Mouse (Mus musculus) adrenal gland, adult 2 months (tissue): ENCODE results near the gene Sephs1. TPM values are rescaled to one million over a fixed set of nuclear protein-coding genes. Genes with fewer than 3 reads are reported as not detected.
"Not testable (repeated sequence)": the region's sequence is repeated elsewhere in the genome, so short reads cannot be mapped to it uniquely, and the experiment has no call there.

ENCODE experiments used
- DNase-seq: peaks from one replicate; pipeline ENCODE4 v3.0.0; 2021
- polyA plus RNA-seq: library from polyadenylated mRNA; depleted of rRNA; stranded (reverse); fragments of >200 nt; gene quantifications from 2 replicates; pipeline ENCODE4 v1.2.3, GENCODE M21; 2012
- total RNA-seq, 2 experiments: library from RNA; stranded (reverse); gene quantifications; 2 replicates each; pipeline ENCODE4 v1.2.3; 2021

The Sephs1 gene
- total and polyA plus RNA-seq, 3 experiments: 15.8 to 46.9 (median 39.9) TPM

- DNase-seq: no peak
Observed at GRCm38 (mm10) chr2:4907916-4908315, 26.6 kb downstream of the Sephs1 start.

GRCm38 (mm10) chr2:4908771-4909315 lies 27.5 kb downstream of the Sephs1 start:
- DNase-seq: no peak

- no peak for DNase-seq
Observed at GRCm38 (mm10) chr2:4909909-4910308, 28.5 kb downstream of the Sephs1 start.

GRCm38 (mm10) chr2:4910521-4910920 lies 29.2 kb downstream of the Sephs1 start:
- DNase-seq: no peak

- no peak for DNase-seq
Observed at GRCm38 (mm10) chr2:4913949-4914348, 32.6 kb downstream of the Sephs1 start.

GRCm38 (mm10) chr2:4916037-4916436 lies 34.7 kb downstream of the Sephs1 start:
- no peak for DNase-seq

GRCm38 (mm10) chr2:4917326-4918021 lies 36.1 kb downstream of the Sephs1 start:
- peak; percentile 70 for DNase-seq

GRCm38 (mm10) chr2:4918860-4919739 lies 37.7 kb downstream of the Sephs1 start, which contains the start of gene Phyh:
Phyh (plus strand) TSS chr2:4919019.
- peak; percentile 97 for DNase-seq

- no peak for DNase-seq
Observed at GRCm38 (mm10) chr2:4921019-4921418, 39.7 kb downstream of the Sephs1 start.

GRCm38 (mm10) chr2:4922476-4923164 lies 41.3 kb downstream of the Sephs1 start:
- peak; percentile 43 for DNase-seq

- DNase-seq: no peak
Observed at GRCm38 (mm10) chr2:4927391-4927790, 46.0 kb downstream of the Sephs1 start.

- no peak for DNase-seq
Observed at GRCm38 (mm10) chr2:4929230-4929629, 47.9 kb downstream of the Sephs1 start.

GRCm38 (mm10) chr2:4934516-4934915 lies 53.2 kb downstream of the Sephs1 start:
- no peak for DNase-seq

- no peak for DNase-seq
Observed at GRCm38 (mm10) chr2:4937931-4938330, 56.6 kb downstream of the Sephs1 start.

- DNase-seq: no peak
Observed at GRCm38 (mm10) chr2:4940861-4941260, 59.5 kb downstream of the Sephs1 start.

GRCm38 (mm10) chr2:4949691-4950090 lies 68.3 kb downstream of the Sephs1 start:
- DNase-seq: not testable (repeated sequence)

- no peak for DNase-seq
Observed at GRCm38 (mm10) chr2:4950986-4951385, 69.6 kb downstream of the Sephs1 start.

- no peak for DNase-seq
Observed at GRCm38 (mm10) chr2:4954216-4954760, 72.9 kb downstream of the Sephs1 start.

- DNase-seq: no peak
Observed at GRCm38 (mm10) chr2:4958039-4958438, 76.7 kb downstream of the Sephs1 start.
